Mouse (Mus musculus): ENCODE results near the gene Rpa1. TPM values are rescaled to one million over a fixed set of nuclear protein-coding genes. Genes with fewer than 3 reads are reported as not detected.
"Not testable (repeated sequence)": the region's sequence is repeated elsewhere in the genome, so short reads cannot be mapped to it uniquely, and the experiment has no call there.

Gene Rpa1
- 149 and 154 TPM in 2 replicates for polyA plus RNA-seq (2014; fragmentation: Nextera tagmentation; extraction: Ambion mirVana)

GRCm38 (mm10) chr11:75348199-75348889 lies at the start of gene Rpa1, which contains the start of gene Smyd4:
Rpa1 (minus strand) TSS chr11:75348324.
Smyd4 (plus strand) TSS chr11:75348433.
- peak; percentile 99 for ATAC-seq (replicated peaks; ENCODE audit: low FRiP score)
- peak within 1 kb of the TSS; percentile 93 for H3K9ac ChIP-seq (ENCODE audit: low read depth, low read length)
- no peaks in the 10 kb centered on the region for H3K27me3 ChIP-seq (replicated peaks; ENCODE audit: control insufficient read depth, insufficient read depth, low read length)
- H3K4me2 ChIP-seq: peak within 1 kb of the TSS; percentile 91
- under 1% methylated on average over 56 of the region's 56 CpGs for WGBS
- no peaks in the 10 kb centered on the region for H3K9me3 ChIP-seq (ENCODE audit: control insufficient read depth, low read length)
- peak; percentile 94 for DNase-seq (ENCODE audit: low spot score)
- peaks cover 32% of the 10 kb centered on the region for H3K4me1 ChIP-seq (replicated peaks; ENCODE audit: control insufficient read depth, insufficient read depth, low read length)
- peak within 1 kb of the TSS; percentile 72 for H3K27ac ChIP-seq (ENCODE audit: low read depth, low read length)
- peak within 1 kb of the TSS; percentile 77 for H3K4me3 ChIP-seq (ENCODE audit: low read depth, low read length)
- no peaks in the 10 kb centered on the region; the same call in 1 of the 2 replicates for H3K36me3 ChIP-seq (ENCODE audit: control insufficient read depth, insufficient read depth, low read length)

DNA sequence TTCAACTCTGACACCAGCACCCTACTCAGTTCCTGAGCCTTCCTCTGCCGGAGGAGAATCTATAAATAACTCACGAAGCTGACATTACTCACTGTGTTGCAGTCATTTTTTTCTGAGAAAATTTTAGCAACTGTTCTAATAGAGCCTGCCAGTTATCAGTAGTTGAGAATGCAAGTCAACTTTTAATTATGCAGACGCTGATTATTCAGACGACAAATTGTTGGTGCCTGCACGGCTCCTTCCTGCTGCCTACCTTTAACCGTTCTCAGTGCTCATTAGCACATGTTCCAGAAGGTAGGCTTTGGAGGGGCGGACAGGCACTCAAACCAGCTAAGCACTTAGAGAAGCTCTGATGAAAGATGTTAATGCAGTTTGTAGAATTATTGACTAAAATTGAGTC lies 49.3 kb upstream of the Rpa1 start:
- 73% methylated on average over 7 of the region's 7 CpGs for WGBS
- H3K36me3 ChIP-seq (ENCODE audit: control insufficient read depth, insufficient read depth, low read length): no peaks in the 10 kb centered on the region
- H3K4me3 ChIP-seq (ENCODE audit: low read depth, low read length): no peak overlapping the region
- H3K4me2 ChIP-seq: no peak overlapping the region
- ATAC-seq (replicated peaks; ENCODE audit: low FRiP score): no peak
- no peak overlapping the region for H3K27ac ChIP-seq (ENCODE audit: low read depth, low read length)
- no peaks in the 10 kb centered on the region for H3K4me1 ChIP-seq (replicated peaks; ENCODE audit: control insufficient read depth, insufficient read depth, low read length)
- no peak overlapping the region for H3K9ac ChIP-seq (ENCODE audit: low read depth, low read length)
- H3K9me3 ChIP-seq (ENCODE audit: control insufficient read depth, low read length): no peaks in the 10 kb centered on the region
- H3K27me3 ChIP-seq (replicated peaks; ENCODE audit: control insufficient read depth, insufficient read depth, low read length): no peaks in the 10 kb centered on the region
- DNase-seq (ENCODE audit: low spot score): no peak

- Histone ChIP-seq H3K27ac (ENCODE audit: low read depth, low read length) (no peak overlapping the region), H3K4me1 (replicated peaks; ENCODE audit: control insufficient read depth, insufficient read depth, low read length) (no peaks in the 10 kb centered on the region), H3K9me3 (ENCODE audit: control insufficient read depth, low read length) (no peaks in the 10 kb centered on the region), H3K36me3 (ENCODE audit: control insufficient read depth, insufficient read depth, low read length) (no peaks in the 10 kb centered on the region), H3K4me2 (no peak overlapping the region), H3K4me3 (ENCODE audit: low read depth, low read length) (no peak overlapping the region), H3K27me3 (replicated peaks; ENCODE audit: control insufficient read depth, insufficient read depth, low read length) (no peaks in the 10 kb centered on the region), H3K9ac (ENCODE audit: low read depth, low read length) (no peak overlapping the region)
- no peak for DNase-seq (ENCODE audit: low spot score)
- no peak for ATAC-seq (replicated peaks; ENCODE audit: low FRiP score)
- WGBS: 53% methylated on average over 1 of the region's 1 CpGs
Observed at GRCm38 (mm10) chr11:75395611-75396010, 47.5 kb upstream of the Rpa1 start.

DNA sequence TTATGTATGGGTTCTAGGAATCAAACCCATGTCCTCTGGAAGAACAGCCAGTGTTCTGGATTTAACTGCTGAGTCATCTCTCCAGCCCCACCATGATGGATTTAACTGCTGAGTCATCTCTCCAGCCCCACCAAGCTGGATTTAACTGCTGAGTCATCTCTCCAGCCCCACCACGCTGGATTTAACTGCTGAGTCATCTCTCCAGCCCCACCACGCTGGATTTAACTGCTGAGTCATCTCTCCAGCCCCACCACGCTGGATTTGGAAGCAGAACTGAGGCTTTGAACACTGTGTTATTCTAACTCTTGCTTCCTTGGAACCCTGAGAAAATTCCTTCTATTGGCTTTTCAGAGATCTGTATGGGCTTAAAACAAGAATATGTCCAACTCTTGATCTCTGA lies 35.4 kb upstream of the Rpa1 start:
- not testable (repeated sequence) for H3K27me3 ChIP-seq (replicated peaks; ENCODE audit: control insufficient read depth, insufficient read depth, low read length); H3K9ac ChIP-seq (ENCODE audit: low read depth, low read length); ATAC-seq (replicated peaks; ENCODE audit: low FRiP score); H3K27ac ChIP-seq (ENCODE audit: low read depth, low read length); H3K4me2 ChIP-seq; H3K9me3 ChIP-seq (ENCODE audit: control insufficient read depth, low read length); H3K4me1 ChIP-seq (replicated peaks; ENCODE audit: control insufficient read depth, insufficient read depth, low read length); H3K36me3 ChIP-seq (ENCODE audit: control insufficient read depth, insufficient read depth, low read length); DNase-seq (ENCODE audit: low spot score); H3K4me3 ChIP-seq (ENCODE audit: low read depth, low read length)
- 28% methylated on average over 3 of the region's 3 CpGs for WGBS

DNA sequence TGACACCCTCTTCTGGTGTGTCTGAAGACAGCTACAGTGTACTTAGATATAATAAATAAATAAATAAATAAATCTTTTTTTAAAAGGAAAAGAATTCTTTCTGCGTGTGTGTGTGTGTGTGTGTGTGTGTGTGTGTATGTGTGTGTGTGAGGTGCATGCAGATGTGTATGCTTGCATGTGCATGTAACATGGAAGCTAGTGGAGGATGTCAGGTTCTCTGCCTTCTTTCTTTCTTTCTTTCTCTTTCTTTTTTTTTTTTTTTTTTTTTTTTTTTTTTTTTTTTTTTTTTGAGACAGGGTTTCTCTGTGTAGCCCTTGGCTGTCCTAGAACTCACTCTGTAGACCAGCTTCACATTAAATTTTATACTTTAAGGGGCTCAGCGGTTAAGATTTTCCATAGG lies 30.7 kb upstream of the Rpa1 start:
- WGBS: 96% methylated on average over 2 of the region's 2 CpGs
- H3K4me1 ChIP-seq (replicated peaks; ENCODE audit: control insufficient read depth, insufficient read depth, low read length); H3K36me3 ChIP-seq (ENCODE audit: control insufficient read depth, insufficient read depth, low read length); H3K4me3 ChIP-seq (ENCODE audit: low read depth, low read length); H3K27ac ChIP-seq (ENCODE audit: low read depth, low read length); H3K27me3 ChIP-seq (replicated peaks; ENCODE audit: control insufficient read depth, insufficient read depth, low read length); H3K4me2 ChIP-seq; ATAC-seq (replicated peaks; ENCODE audit: low FRiP score); DNase-seq (ENCODE audit: low spot score); H3K9ac ChIP-seq (ENCODE audit: low read depth, low read length); H3K9me3 ChIP-seq (ENCODE audit: control insufficient read depth, low read length): not testable (repeated sequence)

DNA sequence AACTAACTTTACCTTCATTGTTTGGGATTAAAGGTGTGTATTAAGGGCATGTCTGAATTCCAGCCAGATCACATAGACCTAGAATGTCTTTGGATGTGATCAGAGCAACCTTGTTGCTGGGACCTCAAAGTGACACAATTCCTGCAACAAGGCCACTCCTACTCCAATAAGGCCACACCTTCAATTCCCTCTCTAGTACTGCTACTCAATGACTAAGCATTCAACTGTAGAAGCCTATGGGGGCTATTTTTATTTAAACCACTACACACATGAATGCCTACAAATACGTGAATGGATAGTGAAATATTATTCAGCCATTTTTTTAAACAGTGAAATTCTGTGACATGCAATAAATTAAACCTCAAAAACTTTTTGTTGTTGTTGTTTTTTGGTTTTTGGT lies 29.0 kb upstream of the Rpa1 start:
- Histone ChIP-seq H3K9me3 (ENCODE audit: control insufficient read depth, low read length) (no peaks in the 10 kb centered on the region), H3K9ac (ENCODE audit: low read depth, low read length) (no peak overlapping the region), H3K4me2 (no peak overlapping the region), H3K4me3 (ENCODE audit: low read depth, low read length) (no peak overlapping the region), H3K27me3 (replicated peaks; ENCODE audit: control insufficient read depth, insufficient read depth, low read length) (no peaks in the 10 kb centered on the region), H3K4me1 (replicated peaks; ENCODE audit: control insufficient read depth, insufficient read depth, low read length) (no peaks in the 10 kb centered on the region), H3K27ac (ENCODE audit: low read depth, low read length) (no peak overlapping the region), H3K36me3 (ENCODE audit: control insufficient read depth, insufficient read depth, low read length) (no peaks in the 10 kb centered on the region)
- ATAC-seq (replicated peaks; ENCODE audit: low FRiP score) (no peak), DNase-seq (ENCODE audit: low spot score) (no peak)
- WGBS: 41% methylated on average over 1 of the region's 1 CpGs

- no peak overlapping the region for H3K4me2 ChIP-seq
- H3K9ac ChIP-seq (ENCODE audit: low read depth, low read length): no peak overlapping the region
- DNase-seq (ENCODE audit: low spot score) (no peak), ATAC-seq (replicated peaks; ENCODE audit: low FRiP score) (no peak)
- H3K36me3 ChIP-seq (ENCODE audit: control insufficient read depth, insufficient read depth, low read length): peaks cover 4% of the 10 kb centered on the region; the same call in 1 of the 2 replicates
- no peak overlapping the region for H3K4me3 ChIP-seq (ENCODE audit: low read depth, low read length)
- no peaks in the 10 kb centered on the region for H3K9me3 ChIP-seq (ENCODE audit: control insufficient read depth, low read length)
- WGBS: 97% methylated on average over 1 of the region's 1 CpGs
- H3K4me1 ChIP-seq (replicated peaks; ENCODE audit: control insufficient read depth, insufficient read depth, low read length): peaks cover 5% of the 10 kb centered on the region
- no peaks in the 10 kb centered on the region for H3K27me3 ChIP-seq (replicated peaks; ENCODE audit: control insufficient read depth, insufficient read depth, low read length)
- no peak overlapping the region for H3K27ac ChIP-seq (ENCODE audit: low read depth, low read length)
Observed at GRCm38 (mm10) chr11:75355475-75355874, 7.4 kb upstream of the Rpa1 start.

GRCm38 (mm10) chr11:75351225-75351624 lies 3.1 kb upstream of the Rpa1 start:
- Histone ChIP-seq H3K27me3 (replicated peaks; ENCODE audit: control insufficient read depth, insufficient read depth, low read length) (no peaks in the 10 kb centered on the region), H3K4me3 (ENCODE audit: low read depth, low read length) (no peak overlapping the region), H3K27ac (ENCODE audit: low read depth, low read length) (no peak overlapping the region), H3K9me3 (ENCODE audit: control insufficient read depth, low read length) (no peaks in the 10 kb centered on the region), H3K9ac (ENCODE audit: low read depth, low read length) (no peak overlapping the region), H3K4me2 (no peak overlapping the region), H3K4me1 (replicated peaks; ENCODE audit: control insufficient read depth, insufficient read depth, low read length) (peaks cover 16% of the 10 kb centered on the region), H3K36me3 (ENCODE audit: control insufficient read depth, insufficient read depth, low read length) (peaks cover under 1% of the 10 kb centered on the region; the same call in 1 of the 2 replicates)
- ATAC-seq (replicated peaks; ENCODE audit: low FRiP score) (no peak), DNase-seq (ENCODE audit: low spot score) (no peak)

GRCm38 (mm10) chr11:75348890-75349261 lies 752 bp upstream of the Rpa1 start:
- peak overlapping the region; percentile 77 for H3K4me3 ChIP-seq (ENCODE audit: low read depth, low read length)
- WGBS: 45% methylated on average over 10 of the region's 10 CpGs
- no peaks in the 10 kb centered on the region for H3K27me3 ChIP-seq (replicated peaks; ENCODE audit: control insufficient read depth, insufficient read depth, low read length)
- H3K9ac ChIP-seq (ENCODE audit: low read depth, low read length): peak overlapping the region; percentile 80
- no peaks in the 10 kb centered on the region; the same call in 1 of the 2 replicates for H3K36me3 ChIP-seq (ENCODE audit: control insufficient read depth, insufficient read depth, low read length)
- H3K4me2 ChIP-seq: peak overlapping the region; percentile 91
- peak overlapping the region; percentile 72 for H3K27ac ChIP-seq (ENCODE audit: low read depth, low read length)
- no peak for ATAC-seq (replicated peaks; ENCODE audit: low FRiP score)
- H3K4me1 ChIP-seq (replicated peaks; ENCODE audit: control insufficient read depth, insufficient read depth, low read length): peaks cover 27% of the 10 kb centered on the region
- no peaks in the 10 kb centered on the region for H3K9me3 ChIP-seq (ENCODE audit: control insufficient read depth, low read length)
- no peak for DNase-seq (ENCODE audit: low spot score)
